Mouse (Mus musculus): Measurements from ENCODE around the gene Tdrkh.

- TF ChIP-seq CTCF (IDR thresholded peaks at IDR 0.05; ENCODE audit: extremely low read depth, insufficient read depth, insufficient read length, insufficient replicate concordance) (no peak), POLR2A (IDR thresholded peaks at IDR 0.05; ENCODE audit: low read depth, low read length) (no peak)
These were observed 7.5 kb upstream of the Tdrkh start for GRCm38 (mm10) chr3:94405561-94405960.

Measured in spleen, adult 2 months (tissue).